Mouse (Mus musculus) left cerebral cortex, postnatal 4 days (tissue): Measurements from ENCODE around the gene Sox10. TPM values are rescaled to one million over a fixed set of nuclear protein-coding genes. Genes with fewer than 3 reads are reported as not detected.

Experiments
- DNase-seq: peaks from one replicate; pipeline ENCODE4 v3.0.0-alpha.2; 2022
- intact Hi-C: fragments of 180-260 bp; cut with DNase I; formaldehyde crosslinking; loops from one replicate; pipeline ENCODE4 v1.15.1; 2025
- total RNA-seq, 2 experiments: library from RNA; stranded (reverse); gene quantifications; 2 replicates each; pipeline ENCODE4 v1.2.3; 2021

Gene Sox10
- total RNA-seq, 2 experiments from 2014 or later, result 16.5 to 18.1 TPM

DNA sequence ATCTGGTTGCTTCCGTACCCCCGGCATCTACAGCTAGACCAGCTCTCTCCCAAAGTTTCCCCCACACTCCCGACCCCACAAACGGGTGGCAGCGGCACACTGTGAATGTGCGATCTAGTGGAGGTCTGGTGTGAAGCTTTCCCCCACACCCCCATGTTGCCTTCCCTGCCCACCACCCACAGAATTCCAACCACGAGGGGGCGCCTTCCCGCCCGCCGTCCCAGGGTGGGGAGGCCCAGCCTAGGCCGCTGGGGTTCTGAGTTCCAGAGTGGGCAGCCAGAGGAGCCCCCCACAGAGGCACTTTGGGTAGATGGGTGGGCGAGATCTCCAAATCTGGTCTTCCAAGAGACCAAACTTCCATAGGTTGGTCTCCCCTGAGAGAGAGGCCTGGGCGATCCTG, 2.2 kb downstream of the Sox10 start:
- DNase-seq, result no peak
- intact Hi-C loops, result no loop called here

DNA sequence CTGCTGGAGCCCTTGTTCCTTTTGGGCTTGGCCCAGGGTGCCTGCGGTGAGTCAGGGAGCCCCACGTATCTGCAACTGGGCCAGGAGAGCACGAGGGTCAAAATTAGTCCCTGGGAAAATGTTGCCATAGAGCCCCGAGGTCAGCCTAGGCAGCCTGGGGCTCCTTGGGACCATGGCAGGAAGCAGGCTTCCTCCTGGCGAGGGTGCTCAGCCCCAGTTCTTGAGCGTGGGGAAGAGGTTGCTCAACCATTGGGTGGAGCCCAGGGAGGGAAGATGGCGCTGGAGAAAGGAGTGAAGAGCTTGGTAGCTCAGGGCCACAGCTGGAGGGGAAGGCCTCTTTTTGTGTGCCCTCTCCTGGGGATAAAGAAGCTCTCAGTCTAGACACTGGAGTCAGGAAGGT, 2.7 kb downstream of the Sox10 start:
- intact Hi-C loops, result no loop called here
- DNase-seq, result no peak

DNA sequence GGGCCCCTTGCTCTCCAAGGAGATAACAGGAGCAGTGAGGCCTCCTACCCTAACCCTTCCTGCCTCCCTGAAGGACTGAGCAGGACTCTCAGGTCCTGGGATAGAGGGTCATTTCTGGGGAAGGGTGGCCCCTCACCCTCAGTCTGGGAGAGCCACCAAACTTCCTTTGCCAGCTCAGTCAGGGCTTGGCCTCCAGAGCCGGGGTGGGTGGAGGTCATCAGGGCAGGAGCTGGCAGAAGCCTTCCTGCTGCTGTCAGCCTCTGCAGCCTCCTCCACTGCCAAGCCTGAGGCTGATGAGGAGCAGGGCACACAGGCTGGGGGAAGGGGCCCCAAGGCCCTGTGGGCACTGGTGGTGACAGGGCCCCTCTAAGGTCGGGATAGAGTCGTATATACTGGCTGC, 9.5 kb downstream of the Sox10 start:
- DNase-seq, result no peak
- intact Hi-C loops, result no loop called here

DNA sequence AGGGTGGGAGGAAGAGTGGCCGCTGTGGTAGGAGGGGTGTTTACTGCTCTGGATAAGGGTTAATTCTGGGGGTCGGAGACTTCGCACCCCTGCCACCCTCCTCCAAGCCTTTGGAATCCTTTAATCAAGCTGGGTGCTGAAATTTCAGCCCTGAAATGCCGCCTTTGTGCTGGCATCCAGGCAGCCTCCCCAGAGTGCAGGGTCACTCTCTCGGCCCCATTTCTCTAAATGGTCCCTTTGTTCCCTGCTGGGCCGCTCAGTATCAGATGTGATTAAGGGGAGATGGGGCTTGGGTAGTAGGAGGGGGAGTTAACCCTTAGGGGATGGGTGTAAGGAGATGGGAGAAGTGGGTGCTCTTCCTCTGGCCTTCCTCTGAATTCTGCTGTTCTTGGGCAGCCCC, 12.3 kb downstream of the Sox10 start:
- intact Hi-C loops, result no loop called here
- no peak for DNase-seq

DNA sequence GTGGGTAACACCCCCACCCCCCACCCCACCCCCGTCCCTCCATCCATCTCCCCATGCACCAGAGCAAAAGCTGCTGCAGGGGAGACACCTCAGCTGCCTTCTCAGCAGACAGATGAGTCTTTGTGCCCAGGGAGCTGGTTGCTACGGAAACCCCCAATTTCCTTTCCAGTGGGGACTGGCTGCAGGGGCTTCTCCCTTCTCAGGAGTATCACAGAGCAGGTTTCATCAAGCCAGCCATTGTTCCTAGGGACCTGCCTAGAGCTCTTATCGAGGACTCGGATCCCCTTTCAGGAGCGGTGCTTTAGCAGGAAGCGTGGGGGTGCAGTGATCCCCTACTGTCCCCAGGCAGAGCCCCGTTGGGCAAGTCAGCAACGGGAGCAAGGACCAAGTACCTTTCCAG, 13.2 kb downstream of the Sox10 start:
- no peak for DNase-seq

DNA sequence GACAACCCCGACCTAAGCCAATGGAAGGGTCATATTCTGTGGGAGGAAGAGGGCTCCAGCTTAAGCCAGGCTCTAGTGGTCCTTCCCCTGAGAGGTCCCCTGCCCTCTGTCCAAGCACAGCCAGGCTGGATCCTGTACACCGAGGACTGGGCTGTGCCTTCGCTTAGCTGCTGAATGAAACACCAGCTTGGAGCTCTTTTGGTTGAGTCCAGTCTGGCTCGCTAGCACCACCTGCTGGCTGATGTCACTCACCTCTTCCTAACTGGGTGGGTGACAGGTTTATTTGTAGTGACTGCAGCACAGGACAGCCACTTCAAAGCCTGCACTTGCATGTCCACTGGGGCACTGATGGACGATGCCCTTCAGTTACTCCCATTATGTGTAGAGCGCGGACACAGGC, 16.5 kb downstream of the Sox10 start:
- intact Hi-C loops, result no loop called here
- DNase-seq, result peak; percentile 88

More for the DNA sequence above, 13.2 kb downstream of the Sox10 start:
- intact Hi-C loops, result no loop called here

DNA sequence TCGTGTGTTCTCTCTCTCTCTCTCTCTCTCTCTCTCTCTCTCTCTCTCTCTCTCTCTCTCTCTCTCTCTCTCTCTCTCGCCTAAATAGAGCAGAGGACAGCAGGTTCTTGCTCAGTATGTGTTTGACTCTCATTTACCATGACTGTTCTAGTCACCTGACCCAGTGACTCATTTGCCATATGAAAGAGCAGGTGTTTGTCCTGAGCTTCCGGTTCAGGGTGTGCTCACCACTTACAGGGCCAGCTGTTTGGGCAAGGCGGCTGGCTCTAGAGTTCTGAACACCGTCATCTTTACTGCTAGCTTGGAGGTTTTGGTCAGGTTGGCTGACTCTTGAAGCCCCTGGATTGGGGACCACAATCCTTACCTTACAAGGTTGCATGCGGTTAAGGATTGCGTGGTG, 19.5 kb downstream of the Sox10 start:
- DNase-seq, result no peak
- intact Hi-C loops, result no loop called here

DNA sequence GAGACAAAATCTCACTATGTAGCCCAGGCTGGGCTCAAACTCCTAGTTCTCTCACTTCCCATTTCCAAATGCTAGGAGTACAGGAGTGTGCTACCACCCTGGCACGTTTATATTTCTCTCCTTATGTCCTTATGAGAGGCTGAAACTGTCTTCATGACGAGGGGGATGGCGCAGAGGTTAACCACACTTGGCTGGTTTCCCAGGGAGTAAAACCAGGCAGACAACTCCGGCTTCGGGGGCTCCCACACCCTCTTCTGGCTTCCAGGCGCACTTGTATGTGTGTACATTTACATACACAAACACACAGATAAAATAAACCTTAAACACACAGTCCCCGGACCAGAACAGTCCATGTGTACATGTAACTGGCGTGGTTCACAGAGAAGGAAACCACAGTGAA, 21.0 kb downstream of the Sox10 start:
- intact Hi-C loops, result no loop called here
- DNase-seq, result no peak

DNA sequence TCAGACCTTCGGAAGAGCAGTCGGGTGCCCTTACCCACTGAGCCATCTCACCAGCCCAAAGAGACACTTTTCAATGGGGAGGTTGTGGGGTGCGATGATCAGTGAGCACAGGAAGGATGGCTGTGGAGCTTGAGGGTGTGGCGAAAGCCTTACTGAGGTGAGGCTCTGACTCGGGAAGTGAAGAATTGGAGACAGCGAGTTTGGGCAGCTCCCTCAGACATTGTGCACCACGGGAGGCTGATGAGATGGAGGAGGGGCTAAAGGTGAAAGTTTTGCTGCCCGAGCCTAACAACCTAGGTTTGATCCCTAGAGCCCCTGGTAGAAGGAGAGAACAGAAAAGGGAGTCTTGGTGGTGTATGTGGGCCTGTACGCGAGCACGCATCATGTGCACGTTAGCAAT, 21.7 kb downstream of the Sox10 start:
- intact Hi-C loops, result no loop called here
- no peak for DNase-seq

DNA sequence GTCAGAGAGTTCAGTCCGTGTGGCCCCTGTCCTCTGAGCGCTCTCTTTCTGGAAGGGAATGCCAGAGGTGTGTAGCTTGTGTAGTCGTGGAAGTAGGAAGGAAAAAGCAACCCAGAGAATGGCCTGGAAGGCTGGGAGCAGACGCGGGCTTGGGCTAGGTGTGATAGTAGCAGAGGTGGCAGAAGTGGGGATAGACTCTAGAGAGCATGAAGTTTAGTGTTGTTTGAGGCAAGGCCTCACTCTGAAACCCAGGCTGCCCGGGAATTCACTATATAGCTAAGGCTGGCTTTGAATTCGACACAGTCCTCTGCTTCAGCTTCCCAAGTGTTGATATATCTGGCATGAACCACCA, 23.5 kb downstream of the Sox10 start:
- DNase-seq, result no peak
- intact Hi-C loops, result no loop called here

DNA sequence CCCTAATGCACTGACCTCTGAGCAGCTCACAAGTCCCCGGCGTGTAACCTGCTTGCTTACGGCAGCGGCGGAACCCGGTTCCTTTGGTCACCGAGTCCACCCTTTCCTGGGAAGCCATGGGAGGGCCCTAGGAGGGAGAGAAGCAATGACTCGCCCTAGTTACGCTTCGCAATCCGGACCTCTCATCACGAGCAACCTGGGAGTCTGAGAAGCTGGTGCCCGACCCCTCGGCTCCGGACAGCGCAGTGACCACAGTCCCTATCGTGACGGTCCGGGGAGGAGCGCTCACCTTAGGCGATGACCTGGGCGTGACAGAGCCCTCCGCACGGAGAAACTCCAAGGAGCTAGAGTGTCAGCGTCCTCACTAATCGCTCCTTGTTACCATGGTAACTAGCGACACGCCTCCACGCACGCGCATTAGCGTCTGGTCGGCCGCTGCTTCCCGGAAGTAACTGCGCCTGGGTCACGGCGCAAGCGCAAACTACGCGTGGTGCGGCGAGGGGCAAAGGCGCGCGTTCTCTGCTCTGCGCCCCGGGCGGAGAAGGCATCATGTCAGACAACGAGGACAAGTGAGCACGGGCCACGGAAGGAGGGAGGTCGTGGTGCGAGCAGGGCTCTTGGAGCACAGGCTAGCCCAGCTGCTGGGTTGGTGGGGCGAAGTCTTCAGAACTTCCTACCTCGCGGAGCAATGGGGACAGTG, 24.0 kb downstream of the Sox10 start, which contains the start of the genes Polr2f and 1700088E04Rik:
Polr2f (plus strand) TSS at position 144 of the 700 bp plus-strand sequence.
1700088E04Rik (minus strand) TSS at position 388 of the 700 bp plus-strand sequence.
- DNase-seq, result peak; percentile 96
- intact Hi-C loops, result no loop called here

DNA sequence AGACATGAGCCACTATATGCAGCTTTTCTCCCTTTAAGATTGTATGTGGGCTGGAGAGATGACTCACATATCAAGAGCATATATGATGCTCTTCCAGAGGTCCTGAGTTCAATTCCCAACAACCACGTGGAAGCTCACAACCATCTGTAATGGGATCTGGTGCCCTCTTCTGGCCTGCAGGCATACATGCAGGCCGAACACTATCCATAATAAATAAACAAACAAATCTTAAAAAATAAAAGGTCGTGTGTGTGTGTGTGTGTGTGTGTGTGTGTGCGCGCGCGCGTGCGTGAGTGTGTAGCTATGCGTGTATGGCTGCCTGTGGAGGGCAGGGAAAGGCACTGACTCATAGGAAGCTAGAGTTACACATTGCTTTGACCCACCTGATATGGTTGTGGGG, 25.4 kb downstream of the Sox10 start:
- DNase-seq, result no peak
- intact Hi-C loops, result no loop called here

DNA sequence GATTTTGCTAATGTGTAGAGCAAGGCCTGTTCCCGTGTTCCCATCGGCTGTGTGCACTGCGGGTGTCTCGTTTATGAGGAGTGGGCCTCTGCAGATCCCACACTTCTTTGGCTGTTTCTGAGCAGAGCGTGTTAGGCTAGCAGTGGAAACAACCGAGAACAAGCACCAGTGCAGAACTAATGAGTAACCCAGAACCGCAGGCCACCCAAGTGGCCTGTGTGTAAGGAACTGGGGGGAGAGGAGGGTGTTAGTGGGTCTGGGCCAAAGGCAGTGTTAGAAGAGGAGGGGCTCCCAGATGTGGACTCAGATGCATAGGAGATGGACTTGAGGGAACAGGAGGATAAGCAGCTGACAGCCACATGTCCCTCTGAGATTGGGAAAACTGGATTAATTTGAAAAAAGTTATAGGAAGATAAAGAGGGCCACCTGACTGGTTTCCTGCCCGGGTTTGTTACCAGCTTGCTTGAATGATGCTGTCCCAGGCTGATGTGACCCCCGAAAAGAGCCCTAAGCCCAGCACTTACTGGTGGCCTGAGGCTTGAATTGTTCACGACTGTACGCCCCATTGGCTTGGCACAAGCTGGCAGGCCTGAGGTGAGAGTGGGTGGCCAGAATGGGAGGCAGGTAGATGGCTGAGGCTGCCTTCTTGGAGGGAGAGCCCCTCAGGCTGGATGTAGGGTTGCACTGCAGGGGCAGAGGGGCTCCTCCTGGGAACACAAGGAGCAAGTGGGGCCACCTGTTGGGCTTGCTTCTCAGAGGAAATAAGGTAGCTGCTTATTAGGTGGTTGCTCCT, 29.1 kb downstream of the Sox10 start:
- DNase-seq, result no peak
- intact Hi-C loops, result no loop called here

DNA sequence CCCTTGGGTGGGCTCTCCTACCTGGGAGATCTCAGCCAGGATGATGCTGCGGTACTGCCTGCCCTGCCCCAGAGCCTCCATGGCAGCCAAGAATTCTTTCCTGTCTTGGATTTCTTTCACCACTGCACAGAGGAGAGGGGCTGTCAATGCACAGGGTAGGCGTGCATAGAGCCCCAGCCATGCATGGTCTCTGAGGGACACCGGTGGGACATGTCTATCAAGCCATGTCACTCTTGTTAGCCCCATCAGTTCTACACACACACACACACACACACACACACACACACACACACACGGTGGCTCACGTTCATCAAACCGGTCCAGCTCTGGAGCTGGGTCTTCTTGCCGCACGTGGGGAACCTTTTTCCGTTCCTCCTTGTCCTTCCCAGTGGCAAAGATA, 29.7 kb downstream of the Sox10 start:
- intact Hi-C loops, result no loop called here
- DNase-seq, result no peak

DNA sequence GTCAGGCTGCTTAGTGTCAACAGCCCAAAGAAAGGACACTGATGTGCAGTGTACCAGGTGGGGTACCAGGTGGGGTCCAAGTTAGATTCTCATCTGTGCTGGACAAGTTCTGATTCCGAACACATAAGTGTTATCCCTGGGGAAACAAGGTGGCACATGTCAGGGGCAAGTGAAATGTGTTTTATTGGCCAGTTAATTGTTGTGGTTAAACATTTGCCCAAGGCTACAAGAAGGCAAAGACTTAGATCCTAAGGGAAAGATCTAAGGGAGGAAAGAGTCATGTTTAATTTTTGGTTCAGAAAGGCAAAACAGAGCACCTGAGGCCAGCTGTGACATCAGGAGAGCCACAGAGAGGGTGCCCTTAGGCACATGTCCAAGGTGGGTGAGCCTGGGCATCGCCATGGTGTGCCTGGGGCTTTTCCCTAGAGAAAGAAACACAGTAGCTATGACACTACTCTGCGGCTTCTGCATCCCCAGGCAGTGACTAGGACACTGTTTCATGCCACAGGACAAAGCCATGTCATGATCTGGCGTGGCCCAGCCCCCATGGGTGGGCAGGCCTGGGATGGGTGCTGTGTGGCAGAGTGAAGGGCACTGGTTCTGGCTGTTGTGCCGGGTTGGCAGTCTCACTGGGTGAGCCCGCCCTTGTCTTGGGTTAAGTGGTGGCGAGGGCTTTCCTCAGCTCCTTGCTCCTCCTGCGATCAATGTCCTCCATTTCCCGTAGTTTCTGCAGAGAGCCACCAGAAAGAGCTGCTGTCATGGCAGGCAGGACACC, 30.4 kb downstream of the Sox10 start:
- intact Hi-C loops, result no loop called here
- DNase-seq, result no peak

DNA sequence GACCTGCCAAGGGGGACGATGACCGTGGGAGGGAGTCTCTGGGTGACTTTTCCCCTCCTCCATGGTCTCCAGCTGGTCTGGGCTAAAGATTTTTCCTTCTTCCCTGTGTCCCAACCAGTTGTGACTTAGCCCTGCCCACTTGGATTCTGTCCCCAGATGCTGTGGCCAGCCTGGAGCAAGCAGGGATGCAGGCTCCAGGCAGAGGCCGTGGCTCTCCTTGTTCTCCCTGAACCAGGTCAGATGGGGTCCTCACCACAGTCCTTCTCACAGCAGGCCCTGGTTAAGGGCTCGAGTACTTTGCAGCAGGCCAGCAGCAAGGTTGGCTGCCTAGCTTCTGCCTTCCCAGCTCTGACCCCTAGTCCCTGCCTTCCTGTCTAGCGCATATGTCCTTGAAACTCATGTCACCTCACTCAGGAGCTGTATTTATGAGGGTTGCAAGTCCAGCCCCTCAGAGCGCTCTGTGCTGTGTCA, 31.8 kb downstream of the Sox10 start:
- intact Hi-C loops, result no loop called here
- DNase-seq, result no peak

DNA sequence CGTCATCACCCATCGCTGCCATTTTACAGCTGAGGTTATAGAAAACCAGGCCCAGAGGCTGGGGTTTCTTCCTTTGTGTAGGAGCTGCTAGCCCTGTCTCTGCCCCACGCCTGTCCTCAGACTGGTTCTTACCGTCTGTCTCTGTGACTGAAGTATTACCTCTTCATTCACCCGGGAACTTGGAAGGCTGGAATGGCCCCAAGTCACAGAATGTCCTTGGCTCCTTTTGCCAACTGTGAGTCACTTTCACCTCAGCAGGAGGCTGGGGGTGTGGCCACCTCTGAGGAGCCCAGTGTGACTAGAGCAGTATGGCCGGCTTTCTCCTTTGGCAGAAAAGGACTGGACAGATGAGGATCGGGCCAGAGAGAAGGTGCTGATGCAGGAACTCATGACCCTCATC, 33.6 kb downstream of the Sox10 start:
- peak; percentile 42 for DNase-seq
- intact Hi-C loops, result no loop called here

DNA sequence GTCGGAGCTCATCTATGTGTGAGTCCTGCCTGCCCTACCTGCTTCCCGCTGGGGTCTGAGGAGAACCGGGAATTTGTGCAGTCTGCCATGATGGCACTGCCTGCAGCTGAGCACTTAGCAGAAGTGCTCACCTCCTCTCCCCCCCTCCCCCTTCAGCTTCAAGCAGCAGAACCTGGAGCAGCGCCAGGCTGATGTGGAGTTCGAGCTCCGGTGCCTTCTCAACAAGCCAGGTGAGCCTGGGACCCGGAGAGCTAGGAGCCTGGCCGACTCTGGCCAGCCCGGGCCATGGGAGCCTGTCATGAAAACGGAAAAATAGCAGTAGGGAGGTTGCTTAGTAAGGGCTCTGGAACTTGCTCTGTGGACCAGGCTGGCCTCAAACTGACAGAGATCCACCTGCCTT, 34.3 kb downstream of the Sox10 start:
- DNase-seq, result no peak
- intact Hi-C loops, result no loop called here

DNA sequence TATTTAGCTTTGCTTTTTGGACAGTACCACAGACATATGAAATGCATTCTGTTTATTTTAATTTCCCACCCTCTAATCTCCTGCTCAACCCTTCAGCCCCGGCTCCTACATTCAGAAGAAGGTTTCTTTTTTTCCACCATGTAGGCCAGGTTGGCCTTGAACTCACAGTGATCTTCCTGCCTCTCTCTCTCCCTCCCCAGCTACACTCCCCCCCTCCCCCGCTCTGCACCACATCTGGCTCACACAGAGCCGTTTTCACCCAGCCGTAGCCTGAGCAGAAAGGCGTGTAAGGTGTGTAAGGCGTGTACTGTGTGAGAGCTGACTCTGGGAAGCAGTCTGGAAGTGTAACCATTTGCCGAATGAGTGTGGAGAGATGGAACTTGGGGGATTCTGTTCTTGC, 35.7 kb downstream of the Sox10 start:
- intact Hi-C loops, result no loop called here
- no peak for DNase-seq

DNA sequence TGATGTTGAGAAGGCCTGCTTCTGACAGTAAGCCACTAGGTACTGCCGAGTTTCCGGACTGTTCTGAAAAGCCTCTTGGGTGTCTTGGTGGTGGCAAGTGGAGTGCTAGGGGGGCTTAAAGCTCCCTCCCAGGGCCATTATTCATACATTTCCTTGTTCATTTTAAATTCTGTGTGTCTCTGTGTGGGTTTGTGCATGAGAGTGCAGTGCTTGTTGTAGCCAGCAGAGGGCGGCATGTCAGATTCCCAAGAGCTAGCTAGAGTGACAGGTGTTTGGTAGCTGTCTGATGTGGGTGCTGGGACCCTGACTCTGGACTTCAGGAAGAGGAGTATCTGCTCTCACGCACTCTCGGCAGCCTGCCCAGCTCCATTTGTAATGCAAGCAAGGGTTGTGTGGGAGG, 36.8 kb downstream of the Sox10 start:
- DNase-seq, result no peak
- intact Hi-C loops, result no loop called here

DNA sequence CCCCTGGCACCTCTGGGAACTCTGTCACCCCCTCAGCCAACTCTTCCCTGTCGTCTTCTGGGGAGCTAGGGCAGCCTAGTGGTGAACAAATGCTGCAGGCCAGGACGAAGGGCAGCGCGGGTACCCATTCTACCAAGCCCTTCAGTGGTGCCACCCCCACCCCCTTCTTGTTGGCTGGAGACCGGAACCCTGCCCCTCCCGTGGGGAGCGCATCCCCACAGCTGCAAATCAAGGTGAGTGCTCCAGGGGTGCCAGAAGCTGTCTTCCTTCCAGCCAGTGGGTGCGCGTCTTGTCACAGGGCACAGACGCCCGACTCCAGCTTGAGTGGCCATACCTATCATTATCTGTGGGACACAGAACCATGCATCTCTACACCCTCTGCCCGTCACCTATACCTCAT, 37.9 kb downstream of the Sox10 start:
- DNase-seq, result no peak
- intact Hi-C loops, result no loop called here
